Mouse (Mus musculus): Measurements from ENCODE around the gene Lpcat1. TPM values are rescaled to one million over a fixed set of nuclear protein-coding genes. Genes with fewer than 3 reads are reported as not detected.

The Lpcat1 gene
- polyA plus RNA-seq, 1 experiment from 2014 or later, result 53.7 TPM

- no peaks in the 10 kb centered on the region for H3K9me3 ChIP-seq
- H3K4me3 ChIP-seq (replicated peaks), result no peak overlapping the region
- H3K4me2 ChIP-seq (replicated peaks), result no peak overlapping the region
- WGBS, result 58% methylated on average over 13 of the region's 13 CpGs
- peaks cover 74% of the 10 kb centered on the region for H3K36me3 ChIP-seq
- peak; percentile 77 for ATAC-seq
- H3K27me3 ChIP-seq, result no peaks in the 10 kb centered on the region
- no peak overlapping the region for H3K27ac ChIP-seq
- no peak overlapping the region for H3K9ac ChIP-seq (replicated peaks)
- no peaks in the 10 kb centered on the region; the same call in 1 of the 2 replicates for H3K4me1 ChIP-seq (replicated peaks)
These were observed 46.0 kb downstream of the Lpcat1 start for GRCm38 (mm10) chr13:73512776-73513673.

- no peak for ATAC-seq
- Histone ChIP-seq H3K9me3 (no peaks in the 10 kb centered on the region), H3K9ac (replicated peaks) (no peak overlapping the region), H3K4me3 (replicated peaks) (no peak overlapping the region), H3K4me2 (replicated peaks) (no peak overlapping the region), H3K36me3 (peaks cover 44% of the 10 kb centered on the region), H3K27me3 (no peaks in the 10 kb centered on the region), H3K4me1 (replicated peaks) (no peaks in the 10 kb centered on the region; the same call in 1 of the 2 replicates), H3K27ac (no peak overlapping the region)
- 79% methylated on average over 4 of the region's 4 CpGs for WGBS
These were observed 49.9 kb downstream of the Lpcat1 start for GRCm38 (mm10) chr13:73516886-73517285.

- Histone ChIP-seq H3K9ac (replicated peaks) (no peak overlapping the region), H3K36me3 (no peaks in the 10 kb centered on the region), H3K4me3 (replicated peaks) (no peak overlapping the region), H3K27ac (no peak overlapping the region), H3K27me3 (peaks cover 44% of the 10 kb centered on the region), H3K4me2 (replicated peaks) (no peak overlapping the region), H3K4me1 (replicated peaks) (peaks cover 9% of the 10 kb centered on the region), H3K9me3 (no peaks in the 10 kb centered on the region)
- WGBS, result 88% methylated on average over 3 of the region's 3 CpGs
- ATAC-seq, result no peak
These were observed 66.7 kb downstream of the Lpcat1 start for GRCm38 (mm10) chr13:73533716-73534115.

- H3K36me3 ChIP-seq, result no peaks in the 10 kb centered on the region
- ATAC-seq, result no peak
- H3K9ac ChIP-seq (replicated peaks), result no peak overlapping the region
- peaks cover 48% of the 10 kb centered on the region for H3K27me3 ChIP-seq
- H3K4me3 ChIP-seq (replicated peaks), result no peak overlapping the region
- no peak overlapping the region for H3K27ac ChIP-seq
- WGBS, result 64% methylated on average over 3 of the region's 3 CpGs
- peaks cover 9% of the 10 kb centered on the region for H3K4me1 ChIP-seq (replicated peaks)
- no peak overlapping the region for H3K4me2 ChIP-seq (replicated peaks)
- no peaks in the 10 kb centered on the region for H3K9me3 ChIP-seq
These were observed 68.3 kb downstream of the Lpcat1 start for GRCm38 (mm10) chr13:73535287-73535686.

GRCm38 (mm10) chr13:73536403-73536821 is 69.4 kb downstream of the Lpcat1 start, which contains the start of gene Slc6a3:
Gene Slc6a3, plus strand, starts transcription at chr13:73536747.
- no peak within 1 kb of the TSS for H3K27ac ChIP-seq
- no peaks in the 10 kb centered on the region for H3K36me3 ChIP-seq
- peak within 1 kb of the TSS; percentile 46 for H3K4me3 ChIP-seq (replicated peaks)
- peaks cover 48% of the 10 kb centered on the region for H3K27me3 ChIP-seq
- peak; percentile 83 for ATAC-seq
- under 1% methylated on average over 26 of the region's 26 CpGs for WGBS
- H3K9ac ChIP-seq (replicated peaks), result peak within 1 kb of the TSS; percentile 53
- H3K9me3 ChIP-seq, result no peaks in the 10 kb centered on the region
- H3K4me2 ChIP-seq (replicated peaks), result peak within 1 kb of the TSS; percentile 83
- peaks cover 9% of the 10 kb centered on the region for H3K4me1 ChIP-seq (replicated peaks)

- H3K27ac ChIP-seq, result no peak overlapping the region
- peak overlapping the region; percentile 53 for H3K9ac ChIP-seq (replicated peaks)
- H3K4me2 ChIP-seq (replicated peaks), result peak overlapping the region; percentile 83
- 0 out of 2 replicates have a peak, but pooled peaks have one; percentile 27 for ATAC-seq
- WGBS, result 18% methylated on average over 13 of the region's 13 CpGs
- H3K4me1 ChIP-seq (replicated peaks), result peaks cover 9% of the 10 kb centered on the region
- H3K36me3 ChIP-seq, result no peaks in the 10 kb centered on the region
- H3K9me3 ChIP-seq, result no peaks in the 10 kb centered on the region
- H3K4me3 ChIP-seq (replicated peaks), result peak overlapping the region; percentile 46
- H3K27me3 ChIP-seq, result peaks cover 48% of the 10 kb centered on the region
These were observed 69.8 kb downstream of the Lpcat1 start for GRCm38 (mm10) chr13:73536824-73537223.

- WGBS, result 83% methylated on average over 5 of the region's 5 CpGs
- no peaks in the 10 kb centered on the region for H3K27me3 ChIP-seq
- no peak overlapping the region for H3K9ac ChIP-seq (replicated peaks)
- no peak overlapping the region for H3K4me2 ChIP-seq (replicated peaks)
- H3K4me1 ChIP-seq (replicated peaks), result no peaks in the 10 kb centered on the region
- H3K36me3 ChIP-seq, result no peaks in the 10 kb centered on the region
- H3K4me3 ChIP-seq (replicated peaks), result no peak overlapping the region
- H3K27ac ChIP-seq, result no peak overlapping the region
- H3K9me3 ChIP-seq, result no peaks in the 10 kb centered on the region
- no peak for ATAC-seq
These were observed 97.2 kb downstream of the Lpcat1 start for GRCm38 (mm10) chr13:73564201-73564600.

Other genes with a start within 250 kb of the Lpcat1 start
- 1.2 and 1.5 TPM in 2 replicates for gene Irx4, start 206.7 kb upstream of the Lpcat1 start, polyA plus RNA-seq (2015; fragmentation: Nextera tagmentation; extraction: Ambion mirVana)
- gene Mrpl36, start 138.7 kb upstream of the Lpcat1 start, polyA plus RNA-seq (2015; fragmentation: Nextera tagmentation; extraction: Ambion mirVana), result 96.1 and 101 TPM in 2 replicates
- gene Ndufs6, start 138.7 kb upstream of the Lpcat1 start, polyA plus RNA-seq (2015; fragmentation: Nextera tagmentation; extraction: Ambion mirVana), result 362 and 373 TPM in 2 replicates
- gene Slc6a3, start 69.5 kb downstream of the Lpcat1 start, polyA plus RNA-seq (2015; fragmentation: Nextera tagmentation; extraction: Ambion mirVana), result 1.1 and 6.7 TPM in 2 replicates
- gene Clptm1l, start 136.8 kb downstream of the Lpcat1 start, polyA plus RNA-seq (2015; fragmentation: Nextera tagmentation; extraction: Ambion mirVana), result 111 and 130 TPM in 2 replicates
- gene Tert, start 159.7 kb downstream of the Lpcat1 start, polyA plus RNA-seq (2015; fragmentation: Nextera tagmentation; extraction: Ambion mirVana), result 5.8 and 7.1 TPM in 2 replicates
- not detected in 2 replicates for gene Slc6a18, start 210.8 kb downstream of the Lpcat1 start, polyA plus RNA-seq (2015; fragmentation: Nextera tagmentation; extraction: Ambion mirVana)
- 0.06 and 0.09 TPM in 2 replicates for gene Slc6a19, start 237.7 kb downstream of the Lpcat1 start, polyA plus RNA-seq (2015; fragmentation: Nextera tagmentation; extraction: Ambion mirVana)

Data from midbrain, embryonic 13.5 days (tissue).